Mouse (Mus musculus): ENCODE data around the gene Prss21. TPM values are rescaled to one million over a fixed set of nuclear protein-coding genes. Genes with fewer than 3 reads are reported as not detected.
A peak's percentile ranks its signal among the peaks of the same experiment; 100 is the strongest.

Gene Prss21
- polyA plus RNA-seq, 1 experiment from 2014 or later = not detected

GRCm38 (mm10) chr17:23841145-23841544, 26.7 kb upstream of the Prss21 start:
- Histone ChIP-seq H3K27me3 (replicated peaks) (no peaks in the 10 kb centered on the region), H3K36me3 (no peaks in the 10 kb centered on the region), H3K27ac (0 out of 2 replicates have a peak overlapping the region, but pooled peaks have one; percentile 11), H3K9me3 (no peaks in the 10 kb centered on the region), H3K4me3 (replicated peaks) (no peak overlapping the region), H3K4me1 (no peaks in the 10 kb centered on the region), H3K4me2 (no peak overlapping the region), H3K9ac (no peak overlapping the region)
- WGBS = 32% methylated on average over 4 of the region's 4 CpGs
- ATAC-seq (ENCODE audit: insufficient read depth, low FRiP score, low read depth) = no peak

DNA sequence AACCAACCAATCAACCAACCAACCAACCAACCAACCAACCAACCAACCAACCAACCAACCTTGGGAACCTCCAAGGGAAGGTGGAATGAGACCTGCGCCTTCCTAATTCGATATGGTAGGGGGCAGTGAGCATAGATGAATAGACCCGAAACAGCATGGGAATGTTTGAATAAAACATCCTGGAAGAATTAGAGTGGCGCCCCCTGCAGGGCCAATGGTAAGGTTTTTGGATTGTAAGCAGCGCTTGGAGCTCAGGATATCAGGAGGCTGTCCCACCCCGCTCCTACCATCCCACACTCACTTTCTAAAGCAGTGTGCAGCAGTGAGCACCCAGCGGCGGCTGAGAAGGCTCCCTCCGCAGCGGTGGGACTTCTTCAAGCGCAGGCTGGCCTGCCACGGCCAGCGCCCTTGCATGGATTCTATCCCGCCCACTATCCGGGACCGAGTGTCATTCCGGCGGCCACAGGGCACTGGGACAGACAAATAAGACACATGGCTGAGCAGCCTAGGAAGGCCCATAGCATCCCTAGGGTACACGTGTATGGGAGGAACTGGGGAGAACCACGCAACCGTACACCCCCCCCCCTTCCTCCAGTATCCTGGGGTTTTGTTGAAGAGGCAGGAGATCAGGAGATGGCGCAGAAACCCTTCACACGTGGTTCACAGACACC, 24.6 kb upstream of the Prss21 start:
- ATAC-seq (ENCODE audit: insufficient read depth, low FRiP score, low read depth) = 0 out of 2 replicates have a peak, but pooled peaks have one; percentile 35
- Histone ChIP-seq H3K4me1 (no peaks in the 10 kb centered on the region), H3K9me3 (no peaks in the 10 kb centered on the region), H3K9ac (no peak overlapping the region), H3K4me2 (peak overlapping the region; percentile 36), H3K36me3 (no peaks in the 10 kb centered on the region), H3K4me3 (replicated peaks) (no peak overlapping the region; the same call in 1 of the 2 replicates), H3K27ac (no peak overlapping the region), H3K27me3 (replicated peaks) (no peaks in the 10 kb centered on the region)
- 46% methylated on average over 23 of the region's 23 CpGs for WGBS

GRCm38 (mm10) chr17:23843812-23844273, 24.0 kb upstream of the Prss21 start, which contains the start of the genes Prss32 and Prss41:
Gene Prss32, plus strand, starts transcription at chr17:23843855.
Gene Prss41, minus strand, starts transcription at chr17:23844172.
- WGBS = 13% methylated on average over 19 of the region's 19 CpGs
- peak within 1 kb of the TSS; percentile 13; the same call in 1 of the 2 replicates for H3K4me3 ChIP-seq (replicated peaks)
- H3K36me3 ChIP-seq = no peaks in the 10 kb centered on the region

DNA sequence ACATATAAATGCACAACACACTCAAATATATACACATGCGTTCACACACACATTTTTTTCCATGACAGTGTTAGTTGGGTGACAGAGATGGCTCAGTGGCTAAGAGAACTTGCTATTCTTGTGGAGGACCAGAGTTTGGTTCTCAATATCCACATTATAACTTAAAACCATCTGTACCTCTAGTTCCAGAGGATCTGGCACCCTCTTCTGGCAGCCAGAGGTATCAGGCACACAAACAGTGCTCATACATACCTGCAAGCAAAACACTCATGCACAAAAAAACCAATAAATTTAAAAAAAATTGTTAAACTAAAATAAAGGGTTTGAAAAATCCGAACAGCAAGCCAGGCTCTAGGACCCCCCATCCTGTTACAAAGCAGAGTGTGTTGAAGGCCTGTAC, 17.8 kb upstream of the Prss21 start:
- 54% methylated on average over 2 of the region's 2 CpGs for WGBS
- H3K9me3 ChIP-seq = no peaks in the 10 kb centered on the region
- no peak overlapping the region for H3K27ac ChIP-seq
- no peaks in the 10 kb centered on the region for H3K4me1 ChIP-seq
- H3K27me3 ChIP-seq (replicated peaks) = no peaks in the 10 kb centered on the region
- H3K9ac ChIP-seq = no peak overlapping the region
- H3K36me3 ChIP-seq = no peaks in the 10 kb centered on the region
- H3K4me2 ChIP-seq = no peak overlapping the region
- H3K4me3 ChIP-seq (replicated peaks) = no peak overlapping the region
- ATAC-seq (ENCODE audit: insufficient read depth, low FRiP score, low read depth) = no peak

More at GRCm38 (mm10) chr17:23843812-23844273, 24.0 kb upstream of the Prss21 start, which contains the start of the genes Prss32 and Prss41:
- Histone ChIP-seq H3K27ac (no peak within 1 kb of the TSS), H3K9ac (no peak within 1 kb of the TSS), H3K27me3 (replicated peaks) (no peaks in the 10 kb centered on the region), H3K4me2 (peak within 1 kb of the TSS; percentile 36), H3K4me1 (no peaks in the 10 kb centered on the region), H3K9me3 (no peaks in the 10 kb centered on the region)
- peak; percentile 35 for ATAC-seq (ENCODE audit: insufficient read depth, low FRiP score, low read depth)

GRCm38 (mm10) chr17:23850853-23851749, 16.8 kb upstream of the Prss21 start:
- no peaks in the 10 kb centered on the region for H3K27me3 ChIP-seq (replicated peaks)
- H3K4me2 ChIP-seq = no peak overlapping the region
- H3K27ac ChIP-seq = no peak overlapping the region
- ATAC-seq (ENCODE audit: insufficient read depth, low FRiP score, low read depth) = no peak
- H3K36me3 ChIP-seq = no peaks in the 10 kb centered on the region
- H3K9ac ChIP-seq = no peak overlapping the region
- WGBS = 56% methylated on average over 19 of the region's 19 CpGs
- no peaks in the 10 kb centered on the region for H3K4me1 ChIP-seq
- no peaks in the 10 kb centered on the region for H3K9me3 ChIP-seq
- H3K4me3 ChIP-seq (replicated peaks) = no peak overlapping the region

- no peaks in the 10 kb centered on the region for H3K36me3 ChIP-seq
- 0 out of 2 replicates have a peak, but pooled peaks cover 4% of the 10 kb centered on the region for H3K4me1 ChIP-seq
- no peak overlapping the region for H3K4me2 ChIP-seq
- no peaks in the 10 kb centered on the region for H3K27me3 ChIP-seq (replicated peaks)
- no peak overlapping the region for H3K4me3 ChIP-seq (replicated peaks)
- 41% methylated on average over 5 of the region's 5 CpGs for WGBS
- ATAC-seq (ENCODE audit: insufficient read depth, low FRiP score, low read depth) = no peak
- H3K9me3 ChIP-seq = no peaks in the 10 kb centered on the region
- H3K27ac ChIP-seq = no peak overlapping the region
- no peak overlapping the region for H3K9ac ChIP-seq
Measured at GRCm38 (mm10) chr17:23853292-23853691, 14.6 kb upstream of the Prss21 start.

- Histone ChIP-seq H3K4me3 (replicated peaks) (no peak overlapping the region), H3K9ac (no peak overlapping the region), H3K27me3 (replicated peaks) (no peaks in the 10 kb centered on the region), H3K27ac (no peak overlapping the region), H3K4me1 (0 out of 2 replicates have a peak, but pooled peaks cover 4% of the 10 kb centered on the region), H3K4me2 (no peak overlapping the region), H3K36me3 (no peaks in the 10 kb centered on the region), H3K9me3 (no peaks in the 10 kb centered on the region)
- 88% methylated on average over 10 of the region's 10 CpGs for WGBS
- ATAC-seq (ENCODE audit: insufficient read depth, low FRiP score, low read depth) = no peak
Measured at GRCm38 (mm10) chr17:23854229-23854765, 13.6 kb upstream of the Prss21 start.

GRCm38 (mm10) chr17:23857193-23857592, 10.7 kb upstream of the Prss21 start:
- no peaks in the 10 kb centered on the region for H3K9me3 ChIP-seq
- no peak overlapping the region for H3K4me3 ChIP-seq (replicated peaks)
- WGBS = 84% methylated on average over 6 of the region's 6 CpGs
- H3K4me1 ChIP-seq = 0 out of 2 replicates have a peak, but pooled peaks cover 4% of the 10 kb centered on the region
- H3K27me3 ChIP-seq (replicated peaks) = no peaks in the 10 kb centered on the region
- H3K4me2 ChIP-seq = no peak overlapping the region
- no peak overlapping the region for H3K27ac ChIP-seq
- H3K36me3 ChIP-seq = no peaks in the 10 kb centered on the region
- ATAC-seq (ENCODE audit: insufficient read depth, low FRiP score, low read depth) = no peak
- no peak overlapping the region for H3K9ac ChIP-seq

- no peaks in the 10 kb centered on the region for H3K9me3 ChIP-seq
- H3K4me3 ChIP-seq (replicated peaks) = no peak overlapping the region
- 0 out of 2 replicates have a peak, but pooled peaks cover 4% of the 10 kb centered on the region for H3K4me1 ChIP-seq
- no peaks in the 10 kb centered on the region for H3K27me3 ChIP-seq (replicated peaks)
- 44% methylated on average over 2 of the region's 2 CpGs for WGBS
- H3K36me3 ChIP-seq = no peaks in the 10 kb centered on the region
- H3K9ac ChIP-seq = no peak overlapping the region
- ATAC-seq (ENCODE audit: insufficient read depth, low FRiP score, low read depth) = peak; percentile 79
- 0 out of 2 replicates have a peak overlapping the region, but pooled peaks have one; percentile 40 for H3K27ac ChIP-seq
- H3K4me2 ChIP-seq = no peak overlapping the region
Measured at GRCm38 (mm10) chr17:23857913-23858312, 9.9 kb upstream of the Prss21 start.

- Histone ChIP-seq H3K9me3 (no peaks in the 10 kb centered on the region), H3K27me3 (replicated peaks) (no peaks in the 10 kb centered on the region), H3K9ac (no peak overlapping the region), H3K4me3 (replicated peaks) (no peak overlapping the region), H3K4me1 (no peaks in the 10 kb centered on the region), H3K27ac (no peak overlapping the region), H3K4me2 (no peak overlapping the region), H3K36me3 (no peaks in the 10 kb centered on the region)
- 87% methylated on average over 4 of the region's 4 CpGs for WGBS
- no peak for ATAC-seq (ENCODE audit: insufficient read depth, low FRiP score, low read depth)
Measured at GRCm38 (mm10) chr17:23862926-23863325, 4.9 kb upstream of the Prss21 start.

- 87% methylated on average over 11 of the region's 11 CpGs for WGBS
- Histone ChIP-seq H3K9me3 (no peaks in the 10 kb centered on the region), H3K4me3 (replicated peaks) (no peak overlapping the region), H3K9ac (no peak overlapping the region), H3K4me2 (no peak overlapping the region), H3K27me3 (replicated peaks) (no peaks in the 10 kb centered on the region), H3K36me3 (no peaks in the 10 kb centered on the region), H3K27ac (no peak overlapping the region), H3K4me1 (no peaks in the 10 kb centered on the region)
- ATAC-seq (ENCODE audit: insufficient read depth, low FRiP score, low read depth) = no peak
Measured at GRCm38 (mm10) chr17:23868513-23868912, 657 bp downstream of the Prss21 start.
